Mouse (Mus musculus) spleen, adult 2 months (tissue): ENCODE results near the gene Cntd1. TPM values are rescaled to one million over a fixed set of nuclear protein-coding genes. Genes with fewer than 3 reads are reported as not detected.

Experiments
- DNase-seq, 2 experiments: peaks; one replicate each; pipeline versions ENCODE4 v3.0.0 to v3.0.0-alpha.2; 2012 to 2021; ENCODE audit warnings: low spot score in 2 of 2, low read depth in 1 of 2
- H3K27ac ChIP-seq: fragments of 200-500 bp; 2 replicates; pipeline ENCODE4 v1.5.1; 2012; ENCODE audit warnings: low read length, inconsistent platforms; ENCODE audit not compliant: insufficient read depth
- H3K27me3 ChIP-seq: fragments of 200-500 bp; 2 replicates; pipeline ENCODE4 v1.6.1; 2012; ENCODE audit warnings: mild to moderate bottlenecking, moderate library complexity, low read length, inconsistent platforms; ENCODE audit not compliant: control insufficient read depth, insufficient read depth
- H3K36me3 ChIP-seq: fragments of 200-500 bp; 2 replicates; pipeline ENCODE4 v1.6.1; 2012; ENCODE audit warnings: mild to moderate bottlenecking, low read length, inconsistent platforms; ENCODE audit not compliant: control insufficient read depth, insufficient read depth
- H3K4me1 ChIP-seq: fragments of 200-500 bp; 2 replicates; pipeline ENCODE4 v1.6.1; 2011; ENCODE audit warnings: inconsistent platforms; ENCODE audit not compliant: control insufficient read depth, insufficient read depth, insufficient read length
- H3K4me3 ChIP-seq: fragments of 200-500 bp; 2 replicates; pipeline ENCODE4 v1.5.1; 2011; ENCODE audit warnings: mild to moderate bottlenecking, inconsistent platforms; ENCODE audit not compliant: insufficient read depth, insufficient read length; ENCODE audit errors: extremely low read depth
- CTCF ChIP-seq: fragments of 200-500 bp; IDR thresholded peaks from 2 replicates; pipeline ENCODE4 v1.5.1; 2011; ENCODE audit warnings: mild to moderate bottlenecking, inconsistent platforms; ENCODE audit not compliant: insufficient read depth, insufficient read length, insufficient replicate concordance; ENCODE audit errors: extremely low read depth
- POLR2A ChIP-seq: fragments of 200-500 bp; IDR thresholded peaks from 2 replicates; pipeline ENCODE4 v1.6.1; 2011; ENCODE audit warnings: low read depth, low read length, inconsistent platforms
- WGBS: fragments of 180-500 bp; shearing (Covaris S2); methylation state at CpG from one replicate; pipeline ENCODE4 v1.1.7; 2018; 5-methylcytosine and 5-hydroxymethylcytosine counted together
- polyA plus RNA-seq: library from polyadenylated mRNA; depleted of rRNA; stranded (reverse); fragments of >200 nt; gene quantifications from 2 replicates; pipeline ENCODE4 v1.2.3, GENCODE M21; 2012

Gene Cntd1
- polyA plus RNA-seq, 1 experiment: 0.19 TPM

DNA sequence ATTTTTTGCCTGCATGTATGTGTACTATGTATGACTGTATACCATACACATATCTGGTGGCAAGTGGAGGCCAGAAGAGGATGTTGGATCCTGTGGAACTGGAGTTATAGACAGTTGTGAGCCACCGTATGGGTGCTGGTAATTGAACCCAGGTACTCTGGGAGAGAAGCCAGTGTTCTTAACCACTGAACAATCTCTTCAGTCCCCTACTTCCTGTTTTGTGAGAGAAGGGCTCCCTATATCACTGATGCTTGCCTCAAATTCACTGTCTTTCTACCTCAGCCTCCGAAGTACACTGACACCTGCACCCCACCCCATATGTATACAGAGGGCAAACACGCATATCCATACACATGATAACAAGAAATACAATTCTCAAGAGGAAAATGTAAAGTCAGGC, 32.3 kb downstream of the Cntd1 start:
- no peaks in the 10 kb centered on the region for H3K27me3 ChIP-seq
- WGBS: 66% methylated on average over 3 of the region's 3 CpGs
- H3K36me3 ChIP-seq: no peaks in the 10 kb centered on the region
- no peaks in the 10 kb centered on the region for H3K4me1 ChIP-seq
- TF ChIP-seq CTCF (no peak), POLR2A (no peak)
- H3K4me3 ChIP-seq: no peak overlapping the region
- no peak overlapping the region for H3K27ac ChIP-seq
- no peak for DNase-seq

DNA sequence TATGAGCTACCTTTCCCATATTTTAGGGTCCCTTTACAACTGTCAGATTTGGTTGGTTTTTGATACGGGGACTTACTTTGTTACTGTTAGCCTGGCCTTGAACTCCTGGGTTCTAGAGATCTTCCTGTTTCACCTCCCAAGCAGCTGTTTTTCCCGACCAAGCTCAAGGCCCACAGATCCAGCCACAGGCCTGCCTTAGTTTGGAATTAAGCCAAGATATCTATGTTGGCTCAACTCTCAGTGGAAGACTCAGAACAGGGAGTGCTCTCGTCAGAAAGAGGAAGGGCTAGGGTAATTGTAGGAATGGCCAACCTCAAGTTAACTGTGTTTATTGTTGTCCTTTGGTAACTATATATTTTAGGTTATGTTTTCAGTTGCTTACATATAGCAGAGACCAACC, 33.3 kb downstream of the Cntd1 start:
- H3K27ac ChIP-seq: no peak overlapping the region
- WGBS: 57% methylated on average over 3 of the region's 3 CpGs
- TF ChIP-seq CTCF (no peak), POLR2A (no peak)
- H3K36me3 ChIP-seq: no peaks in the 10 kb centered on the region
- no peak overlapping the region for H3K4me3 ChIP-seq
- no peaks in the 10 kb centered on the region; the same call in 1 of the 2 replicates for H3K4me1 ChIP-seq
- no peak for DNase-seq
- H3K27me3 ChIP-seq: no peaks in the 10 kb centered on the region

DNA sequence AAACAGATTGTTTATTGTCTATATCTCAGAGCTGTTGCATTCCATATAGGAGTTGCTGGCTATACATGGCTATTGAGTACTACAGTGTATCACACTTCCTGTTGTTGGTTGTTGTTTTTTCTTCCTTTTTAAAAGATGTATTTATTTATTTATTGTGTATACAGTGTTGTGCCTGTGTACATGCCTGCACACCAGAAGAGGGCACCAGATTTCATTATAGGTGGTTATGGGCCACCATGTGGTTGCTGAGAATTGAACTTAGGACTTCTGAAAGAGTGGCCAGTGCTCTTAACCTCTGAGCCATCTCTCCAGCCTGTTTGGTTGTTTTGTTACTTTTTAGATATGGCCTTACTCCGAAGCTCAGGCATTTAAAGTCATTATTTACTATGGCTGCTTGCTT, 35.8 kb downstream of the Cntd1 start:
- H3K36me3 ChIP-seq: peaks cover 5% of the 10 kb centered on the region
- no peak for DNase-seq
- H3K4me1 ChIP-seq: no peaks in the 10 kb centered on the region; the same call in 1 of the 2 replicates
- H3K4me3 ChIP-seq: no peak overlapping the region
- 98% methylated on average over 1 of the region's 1 CpGs for WGBS
- no peak overlapping the region for H3K27ac ChIP-seq
- no peaks in the 10 kb centered on the region for H3K27me3 ChIP-seq
- TF ChIP-seq CTCF: no peak
- TF ChIP-seq POLR2A: no peak

DNA sequence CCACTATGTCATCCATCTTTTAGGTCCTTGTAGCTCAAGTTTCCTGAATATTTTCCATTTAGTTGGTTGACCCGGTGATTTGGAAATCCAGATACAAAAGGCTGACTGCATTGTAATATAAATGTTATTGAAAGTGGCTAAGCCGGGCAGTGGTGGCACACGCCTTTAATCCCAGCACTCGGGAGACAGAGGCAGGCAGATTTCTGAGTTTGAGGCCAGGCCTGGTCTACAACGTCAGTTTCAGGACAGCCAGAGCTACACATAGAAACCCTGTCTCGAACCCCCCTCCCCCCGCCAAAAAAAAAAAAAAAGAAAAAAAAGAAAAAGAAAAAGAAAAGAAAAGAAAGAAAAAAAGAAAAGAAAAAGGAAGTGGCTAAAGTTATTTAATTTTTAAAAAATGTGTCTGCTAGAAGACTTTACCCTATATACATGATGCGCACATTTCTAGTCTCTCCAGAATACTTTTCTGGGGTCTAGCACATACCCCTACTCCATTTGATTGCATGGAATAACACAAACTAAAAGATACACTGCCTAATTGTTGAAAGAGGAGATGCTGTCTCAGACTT, 36.4 kb downstream of the Cntd1 start:
- peak overlapping the region; percentile 90; the same call in 1 of the 2 replicates for H3K27ac ChIP-seq
- DNase-seq: no peak

DNA sequence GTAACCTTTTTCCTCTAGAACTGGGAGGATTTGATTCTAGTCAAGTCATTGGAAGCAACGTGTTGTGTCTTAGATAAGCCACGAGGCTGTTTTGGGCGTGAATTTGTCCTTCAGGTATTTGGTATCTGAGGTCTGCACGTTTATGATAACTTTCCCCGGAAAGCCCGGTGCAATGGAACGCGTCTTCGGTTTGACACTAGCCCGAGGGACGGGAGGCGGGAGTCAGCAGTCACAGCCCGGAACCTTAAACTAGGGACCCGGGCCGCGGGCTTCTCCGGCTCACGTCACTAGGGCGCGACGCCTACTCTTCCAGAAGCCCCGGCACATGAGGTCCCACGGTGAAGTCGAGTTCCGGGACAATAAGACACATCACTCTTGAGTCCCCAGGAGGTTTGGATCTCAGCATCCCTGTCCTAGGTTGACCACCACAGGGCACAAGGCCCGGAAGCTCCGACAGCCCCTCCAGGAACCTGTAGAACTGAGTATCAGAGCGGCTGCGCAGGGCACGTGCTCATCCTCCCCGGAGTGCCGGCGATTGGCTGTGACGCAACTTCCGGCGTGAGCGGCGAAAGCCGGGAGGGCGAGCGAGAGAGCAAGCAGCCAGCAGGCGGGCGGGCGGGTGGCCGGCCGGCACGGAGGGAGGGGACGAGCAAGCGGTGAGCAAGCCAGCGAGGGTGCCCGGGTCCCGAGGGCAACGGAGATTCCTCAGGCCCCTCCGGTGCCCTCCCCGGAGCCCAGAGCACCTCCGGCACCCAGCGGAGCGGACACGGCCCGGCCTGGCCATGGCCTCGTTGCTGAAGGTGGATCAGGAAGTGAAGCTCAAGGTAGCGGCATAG, 37.1 kb downstream of the Cntd1 start, which contains the start of gene Psme3:
Gene Psme3, plus strand, starts transcription at position 549 of the 836 bp plus-strand sequence.
- H3K27ac ChIP-seq: peak within 1 kb of the TSS; percentile 90
- no peaks in the 10 kb centered on the region; the same call in 1 of the 2 replicates for H3K4me1 ChIP-seq
- under 1% methylated on average over 62 of the region's 62 CpGs for WGBS
- H3K4me3 ChIP-seq: peak within 1 kb of the TSS; percentile 97
- H3K27me3 ChIP-seq: no peaks in the 10 kb centered on the region
- DNase-seq: peak; percentile 84 to 88
- no peak for TF ChIP-seq CTCF
- peak; percentile 79 for TF ChIP-seq POLR2A
- H3K36me3 ChIP-seq: peaks cover 15% of the 10 kb centered on the region

More for the DNA sequence above, 36.4 kb downstream of the Cntd1 start:
- TF ChIP-seq POLR2A: no peak
- TF ChIP-seq CTCF: no peak
- peak overlapping the region; percentile 97 for H3K4me3 ChIP-seq
- no peaks in the 10 kb centered on the region; the same call in 1 of the 2 replicates for H3K4me1 ChIP-seq
- no peaks in the 10 kb centered on the region for H3K27me3 ChIP-seq
- H3K36me3 ChIP-seq: peaks cover 11% of the 10 kb centered on the region
- WGBS: 87% methylated on average over 8 of the region's 8 CpGs

DNA sequence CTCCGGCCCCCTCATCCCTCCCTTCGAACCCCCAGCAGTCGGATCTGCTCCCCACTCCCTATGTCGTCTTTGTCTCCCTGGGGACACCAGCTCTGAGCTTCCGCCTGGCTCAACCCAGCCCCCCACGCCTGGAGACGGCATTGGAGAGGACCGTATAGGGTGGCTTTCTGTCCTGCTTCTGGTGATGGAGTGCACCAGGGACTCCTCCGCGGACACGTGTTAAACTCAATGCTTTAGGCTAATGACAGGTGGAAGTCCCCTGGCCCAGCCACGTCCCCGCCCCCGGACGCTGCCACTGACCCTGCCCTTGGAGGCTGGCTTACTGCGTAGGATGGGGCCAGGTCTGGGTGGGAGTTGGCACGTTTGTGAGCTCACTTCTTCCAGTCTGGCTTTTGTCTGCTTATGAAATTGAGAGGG, 37.7 kb downstream of the Cntd1 start:
- H3K36me3 ChIP-seq: peaks cover 20% of the 10 kb centered on the region
- no peak for TF ChIP-seq CTCF
- no peak for TF ChIP-seq POLR2A
- H3K27ac ChIP-seq: peak overlapping the region; percentile 90
- WGBS: 0% methylated on average over 17 of the region's 17 CpGs
- no peaks in the 10 kb centered on the region; the same call in 1 of the 2 replicates for H3K4me1 ChIP-seq
- DNase-seq: peak in 1 of 2 experiments; percentile 7
- no peaks in the 10 kb centered on the region for H3K27me3 ChIP-seq
- peak overlapping the region; percentile 97 for H3K4me3 ChIP-seq

DNA sequence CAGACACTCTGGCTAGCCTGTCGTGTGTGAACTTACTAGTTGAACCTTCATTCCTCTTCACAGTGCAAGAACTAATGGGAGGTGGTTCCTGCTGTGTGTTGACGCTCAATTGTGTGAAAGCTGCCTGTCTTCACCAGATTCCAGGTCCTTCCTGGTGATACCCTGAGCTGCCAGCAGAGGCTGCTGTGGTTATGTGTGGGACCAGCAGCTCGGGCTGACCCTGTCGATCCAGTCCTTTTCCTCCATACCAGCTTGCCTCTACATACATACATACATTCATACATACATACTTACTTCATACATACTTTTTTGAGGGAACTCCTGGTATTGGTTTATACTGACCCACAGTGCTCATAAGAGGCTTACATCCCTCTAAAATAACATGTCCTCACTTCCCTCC, 44.8 kb downstream of the Cntd1 start:
- no peak for TF ChIP-seq POLR2A
- peak; percentile 51; the same call in 1 of the 2 replicates for TF ChIP-seq CTCF
- Histone ChIP-seq H3K27ac (no peak overlapping the region), H3K36me3 (peaks cover 51% of the 10 kb centered on the region), H3K4me1 (no peaks in the 10 kb centered on the region), H3K27me3 (no peaks in the 10 kb centered on the region), H3K4me3 (no peak overlapping the region)
- WGBS: 46% methylated on average over 4 of the region's 4 CpGs
- peak in 1 of 2 experiments; percentile 46 for DNase-seq
